Mouse (Mus musculus) adrenal gland, postnatal 4 days (tissue): ENCODE data around the gene 4930469K13Rik. TPM values are rescaled to one million over a fixed set of nuclear protein-coding genes. Genes with fewer than 3 reads are reported as not detected.

Experiments used
- DNase-seq, 2 experiments: peaks; one replicate each; pipeline ENCODE4 v3.0.0; 2021 to 2022; ENCODE audit warnings: low spot score in 2 of 2, mixed read lengths in 2 of 2
- total RNA-seq, 2 experiments: library from RNA; stranded (reverse); gene quantifications; 2 replicates each; pipeline ENCODE4 v1.2.3; 2021

Gene 4930469K13Rik
- total RNA-seq, 2 experiments from 2014 or later = not detected

DNA sequence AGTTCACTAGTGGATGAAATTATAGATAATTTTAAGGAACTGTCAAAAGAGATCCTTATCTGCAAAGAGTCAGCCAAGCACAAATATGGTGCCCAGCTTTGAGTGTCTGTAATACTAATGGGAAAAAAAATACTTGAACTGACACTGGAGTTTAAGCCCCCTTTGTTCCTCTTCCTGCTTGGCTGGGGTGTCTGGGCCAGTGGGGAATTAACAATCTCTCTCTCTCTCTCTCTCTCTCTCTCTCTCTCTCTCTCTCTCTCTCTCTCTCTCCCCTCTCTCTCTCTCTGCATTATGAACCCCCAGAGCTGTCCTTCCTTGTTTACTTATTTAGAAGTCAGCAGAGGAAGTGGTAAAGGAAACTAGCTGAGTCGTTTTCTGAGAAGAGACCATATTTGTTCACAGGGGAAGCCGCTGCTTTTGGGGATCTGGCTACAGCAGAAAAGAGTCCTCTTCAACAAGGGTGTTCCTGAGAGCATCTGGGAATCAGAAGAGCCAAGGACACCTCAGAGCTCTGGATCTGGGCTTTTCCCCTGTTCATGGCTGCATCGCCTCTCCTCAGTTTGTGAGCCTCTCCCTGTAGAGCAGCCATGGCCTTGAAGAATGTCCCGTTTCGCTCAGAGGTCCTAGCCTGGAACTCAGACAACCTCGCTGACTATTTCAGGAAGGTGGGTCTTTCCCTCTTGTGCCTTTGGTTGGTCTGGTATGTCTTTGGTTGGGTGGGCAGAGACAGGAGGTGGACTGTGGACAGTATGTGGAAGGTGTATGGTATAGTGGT is 51.4 kb downstream of the 4930469K13Rik start, which contains the start of gene Lcp2:
TSS of gene Lcp2 (plus strand) at position 154 of the 775 bp plus-strand sequence.
- no peak for DNase-seq

DNA sequence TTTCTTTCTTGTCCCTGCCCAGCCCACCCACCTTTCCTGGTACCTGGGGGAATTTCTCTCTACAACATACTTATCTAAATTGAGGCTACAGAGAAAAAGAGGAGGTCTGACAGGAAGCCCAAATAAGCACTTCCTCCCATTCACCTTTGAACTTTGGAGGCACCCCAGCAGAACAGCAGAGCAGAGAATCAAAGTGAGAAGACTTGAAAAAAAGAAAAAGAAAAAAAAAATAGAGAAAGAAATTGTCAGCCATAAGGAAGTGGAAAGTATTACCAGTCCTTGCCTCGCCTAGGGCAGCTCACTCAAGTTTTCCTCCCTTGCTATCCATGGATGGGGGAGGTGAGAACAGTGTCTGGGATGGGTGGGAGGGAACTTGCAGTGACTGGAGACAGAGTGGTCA is 55.5 kb downstream of the 4930469K13Rik start:
- no peak for DNase-seq

GRCm38 (mm10) chr11:34040061-34040460 is 58.3 kb downstream of the 4930469K13Rik start:
- DNase-seq = no peak

GRCm38 (mm10) chr11:34035909-34036658 is 62.3 kb downstream of the 4930469K13Rik start:
- no peak for DNase-seq

GRCm38 (mm10) chr11:34034794-34035193 is 63.6 kb downstream of the 4930469K13Rik start:
- no peak for DNase-seq

DNA sequence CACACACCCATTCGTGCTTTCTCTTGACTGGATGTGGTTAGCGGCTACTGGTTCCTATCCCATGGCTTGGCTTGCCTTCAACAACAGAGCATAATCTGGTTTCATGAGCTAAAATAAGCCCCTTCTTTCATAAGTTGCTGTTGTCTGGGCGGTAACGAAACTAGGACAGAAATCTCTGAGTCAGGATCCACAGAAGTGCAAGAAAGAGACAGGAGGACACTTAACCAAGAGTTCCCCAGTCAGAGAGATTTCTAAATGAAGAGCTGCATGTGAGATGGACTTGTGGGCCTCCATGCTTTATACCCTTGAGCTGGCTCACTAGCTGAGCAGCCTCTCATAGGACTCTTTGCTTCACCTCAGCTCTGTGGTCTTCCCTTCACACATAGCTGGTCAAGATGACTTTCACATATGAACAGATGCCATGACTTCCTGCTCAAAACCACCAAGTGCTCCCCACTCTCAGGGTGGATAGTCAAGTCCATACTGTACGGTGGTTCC is 64.3 kb downstream of the 4930469K13Rik start:
- DNase-seq = no peak

- DNase-seq = no peak
Measured at GRCm38 (mm10) chr11:34031015-34031805, 67.1 kb downstream of the 4930469K13Rik start.

GRCm38 (mm10) chr11:34029658-34030057 is 68.7 kb downstream of the 4930469K13Rik start:
- no peak for DNase-seq

DNA sequence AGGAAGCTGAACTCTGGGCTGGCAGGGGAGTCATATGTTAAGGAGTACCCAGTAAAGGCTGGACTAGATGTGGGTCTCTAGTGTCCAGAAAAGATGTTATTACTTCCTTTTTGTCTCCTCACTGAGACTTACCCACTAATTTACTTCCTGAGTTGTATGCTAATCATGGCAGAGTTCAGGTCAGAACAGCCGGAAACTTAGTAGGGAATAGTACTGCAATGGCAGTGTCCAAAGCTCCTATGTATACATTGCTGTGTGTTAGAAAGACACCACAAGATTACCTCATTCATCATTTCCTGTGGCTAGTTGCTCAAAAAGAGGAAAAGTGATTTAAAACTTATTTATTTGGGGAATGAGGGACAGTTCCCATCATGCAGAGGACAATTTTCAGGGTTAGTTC is 73.3 kb downstream of the 4930469K13Rik start:
- no peak for DNase-seq

DNA sequence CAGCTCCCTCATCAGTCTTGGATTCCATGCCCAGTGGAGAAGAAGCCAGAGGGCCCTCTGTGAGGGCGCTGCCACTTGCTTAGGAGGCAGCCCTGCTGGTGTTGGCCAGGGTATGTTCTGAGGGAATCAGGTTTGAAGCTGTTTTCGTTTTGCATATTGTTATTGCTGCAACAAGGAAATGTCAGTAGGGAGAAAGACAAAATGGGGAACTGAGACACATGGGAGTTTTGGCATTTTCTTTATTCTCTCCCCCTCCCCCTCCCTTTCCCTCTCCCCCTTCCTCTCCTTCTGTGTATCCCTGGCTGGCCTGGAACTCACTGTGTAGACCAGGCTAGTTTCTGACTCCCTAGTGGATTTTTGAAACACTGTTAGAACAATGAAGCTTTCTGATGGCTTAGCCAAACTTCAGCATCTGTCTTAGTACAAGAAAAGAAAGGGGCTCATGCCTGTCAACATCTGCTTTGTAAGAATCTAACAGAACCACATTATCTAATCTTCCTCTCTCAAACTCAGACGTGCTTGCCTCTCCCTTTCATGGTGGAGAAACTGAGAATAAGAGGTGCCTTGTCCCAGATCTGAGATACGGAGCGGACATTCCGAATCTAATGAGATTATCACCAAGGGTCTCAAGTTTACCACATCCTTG is 86.2 kb downstream of the 4930469K13Rik start:
- DNase-seq = no peak

DNA sequence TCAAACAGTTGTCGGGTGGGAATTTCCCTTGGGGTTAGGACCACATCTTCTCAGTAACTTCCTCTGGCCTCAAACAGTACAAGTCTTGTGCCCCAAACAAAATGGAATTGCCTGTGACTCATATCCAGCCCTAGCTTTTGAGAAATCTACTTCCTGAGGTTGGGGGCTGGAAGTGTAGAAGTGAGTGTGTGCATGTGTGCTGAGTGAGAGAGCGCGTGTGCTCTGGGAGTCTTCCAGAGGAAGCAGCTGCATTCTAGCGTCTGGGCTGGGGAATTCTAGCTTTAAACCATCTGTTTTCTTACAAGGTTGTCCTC is 87.5 kb downstream of the 4930469K13Rik start:
- DNase-seq = no peak

DNA sequence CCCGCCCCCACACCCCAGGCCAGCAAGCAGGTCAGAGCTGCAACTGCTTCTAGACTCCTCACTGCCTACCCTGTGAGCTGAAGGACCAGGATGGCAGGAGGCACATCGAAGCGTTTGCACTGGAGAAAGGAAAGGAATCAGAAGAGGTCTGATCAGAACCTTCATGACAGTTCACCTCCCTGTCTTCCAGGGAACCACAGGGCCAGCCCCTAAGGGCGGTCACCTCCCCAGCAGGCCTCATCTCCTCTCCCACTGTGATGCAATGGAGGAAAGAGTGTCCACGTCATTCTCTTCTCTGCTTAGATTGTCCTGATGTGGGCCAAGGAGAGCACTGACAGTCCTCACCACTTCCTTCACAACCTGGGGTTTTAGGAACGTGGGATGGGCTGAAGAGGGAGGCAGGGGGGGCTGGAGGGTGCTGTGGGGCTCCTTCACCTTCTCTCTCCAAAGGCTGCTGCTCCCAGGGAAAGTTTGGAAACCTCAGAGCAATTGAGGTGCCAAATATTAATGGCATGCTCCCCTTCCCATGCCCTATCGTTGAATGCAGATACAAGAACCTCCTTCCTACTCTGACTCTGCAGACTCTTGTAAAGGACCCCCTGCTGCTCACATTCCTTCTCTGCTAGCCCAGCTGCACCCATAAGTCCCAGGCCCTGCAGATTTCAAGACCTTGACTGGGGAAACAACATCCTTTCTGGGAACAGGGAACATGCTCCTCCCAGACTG is 88.1 kb downstream of the 4930469K13Rik start:
- no peak for DNase-seq

DNA sequence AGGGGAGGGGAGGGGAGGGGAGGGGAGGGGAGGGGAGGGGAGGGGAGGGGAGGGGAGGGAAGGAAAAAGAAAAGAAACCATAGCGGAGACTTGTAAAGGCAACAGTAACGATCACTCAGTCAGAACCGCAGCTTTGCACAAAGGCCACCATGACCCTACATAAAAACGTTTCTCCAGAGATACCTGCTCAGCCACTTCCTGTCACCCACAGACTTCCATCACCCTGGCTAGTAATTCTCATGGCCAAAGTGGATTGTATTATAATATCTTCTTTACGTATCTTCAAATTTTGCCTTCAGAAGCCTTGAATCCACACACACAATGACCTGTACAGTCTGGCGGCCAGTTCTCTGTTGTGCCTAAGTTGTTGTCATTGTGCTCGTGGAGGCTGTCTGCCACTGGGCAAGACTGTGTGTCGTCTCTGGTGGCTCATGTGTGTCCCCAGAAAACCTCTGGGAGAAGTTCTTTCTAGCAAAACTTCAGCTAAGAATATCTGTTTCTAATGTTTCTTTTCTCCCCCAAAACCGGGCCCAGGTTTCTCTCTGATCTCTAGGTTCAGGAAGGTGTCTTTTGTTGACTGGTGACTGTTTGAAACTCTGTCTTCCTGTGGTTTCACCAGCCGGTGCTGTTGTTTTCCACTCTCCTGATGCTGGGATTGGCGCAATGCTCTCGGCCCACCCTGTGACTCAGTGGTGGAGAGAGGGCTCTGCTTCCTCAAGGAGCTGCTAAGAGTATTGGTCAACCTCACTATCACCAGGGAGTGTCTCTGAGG is 88.9 kb downstream of the 4930469K13Rik start:
- DNase-seq = no peak

GRCm38 (mm10) chr11:34008702-34009101 is 89.7 kb downstream of the 4930469K13Rik start:
- no peak for DNase-seq

- no peak for DNase-seq
Measured at GRCm38 (mm10) chr11:34008214-34008613, 90.1 kb downstream of the 4930469K13Rik start.

DNA sequence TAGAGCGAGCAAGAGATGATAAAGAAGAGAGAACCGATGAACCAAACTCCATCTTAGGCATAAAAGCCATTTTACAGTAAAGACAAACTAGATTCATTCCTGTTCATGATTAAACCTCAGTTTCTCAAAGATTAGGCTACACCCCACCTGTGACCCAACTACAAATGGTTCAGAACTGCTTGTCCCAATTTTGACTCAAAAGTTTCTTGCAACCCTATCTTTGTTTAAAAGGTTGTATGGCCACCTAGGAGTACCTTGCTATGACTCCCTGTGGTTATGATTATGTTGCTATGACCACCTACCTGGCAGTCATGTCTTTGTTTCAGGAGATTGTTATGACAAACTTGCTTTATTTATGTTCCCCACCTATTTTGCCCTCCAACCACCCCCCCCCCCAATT is 90.7 kb downstream of the 4930469K13Rik start:
- no peak for DNase-seq

DNA sequence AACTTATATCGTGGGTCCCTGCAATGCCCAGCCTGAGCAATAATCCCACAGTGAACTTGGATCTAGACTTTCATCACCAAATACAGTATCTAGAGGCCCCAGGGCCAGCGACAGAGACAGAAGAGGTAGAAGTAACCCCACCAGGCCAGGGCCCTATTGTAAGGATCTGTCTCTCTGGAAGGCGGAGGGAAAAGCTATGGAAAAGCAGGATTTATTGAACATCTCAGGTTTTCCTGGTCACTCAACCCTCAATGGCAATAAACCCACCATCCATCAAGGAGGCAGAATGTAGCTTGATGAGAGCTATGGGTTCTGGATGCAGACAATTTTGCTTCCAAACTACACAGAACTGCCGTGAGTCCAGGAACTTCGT is 95.8 kb downstream of the 4930469K13Rik start:
- DNase-seq = no peak

DNA sequence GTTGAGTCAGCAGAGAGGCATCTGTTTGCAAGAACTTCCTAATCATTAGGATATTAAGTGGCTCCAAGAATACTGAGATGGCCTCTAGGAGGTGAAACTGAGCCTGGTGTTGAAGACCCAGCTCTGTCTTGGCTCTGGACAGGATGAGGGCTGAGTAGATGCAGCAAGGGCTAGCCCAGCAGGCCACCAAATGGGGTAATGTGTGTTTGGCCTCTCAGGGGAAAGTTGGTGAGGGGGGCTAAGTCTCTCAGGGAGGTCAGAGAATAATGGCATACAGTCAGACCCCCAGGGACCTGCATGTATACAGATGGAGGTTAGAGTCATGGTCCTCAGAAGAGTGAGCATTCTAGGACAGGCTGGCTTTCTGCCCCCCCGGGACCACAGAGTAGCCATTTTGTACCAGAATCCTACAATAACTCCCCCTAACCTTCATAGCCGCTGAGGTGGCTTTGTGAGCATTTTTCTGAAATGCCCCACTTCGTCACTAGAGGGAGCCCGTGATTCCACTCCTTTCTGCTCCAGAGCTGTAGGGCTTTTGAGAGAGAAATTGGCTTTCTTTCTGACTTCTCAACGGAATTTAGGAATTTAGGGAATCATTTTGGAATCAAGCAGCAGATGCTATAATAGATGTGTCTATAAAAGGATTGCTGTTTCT is 96.3 kb downstream of the 4930469K13Rik start:
- DNase-seq = no peak

GRCm38 (mm10) chr11:34000416-34000815 is 97.9 kb downstream of the 4930469K13Rik start:
- DNase-seq = no peak
